Mouse (Mus musculus): ENCODE measurements around the gene Ddi2.
A peak's percentile ranks its signal among the peaks of the same experiment; 100 is the strongest.

GRCm38 (mm10) chr4:141767353-141768036, 44.3 kb upstream of the Ddi2 start:
- TF ChIP-seq CTCF (IDR thresholded peaks at IDR 0.05; ENCODE audit: low read depth): no peak
- peak; percentile 68 for TF ChIP-seq EP300 (IDR thresholded peaks at IDR 0.05; ENCODE audit: low read depth)
